Mouse (Mus musculus): ENCODE results near the gene Lmx1a.

Lmx1a gene

GRCm38 (mm10) chr1:167689232-167689261 lies at the start of gene Lmx1a:
TSS of gene Lmx1a (plus strand) at chr1:167689237.
- DNase-seq (ENCODE audit: low read depth, low spot score) = no peak

- peak; percentile 32 for DNase-seq (ENCODE audit: low read depth, low spot score)
Observed at GRCm38 (mm10) chr1:167644866-167645537, 44.0 kb upstream of the Lmx1a start.

GRCm38 (mm10) chr1:167648670-167649069 lies 40.4 kb upstream of the Lmx1a start:
- no peak for DNase-seq (ENCODE audit: low read depth, low spot score)

- no peak for DNase-seq (ENCODE audit: low read depth, low spot score)
Observed at GRCm38 (mm10) chr1:167649122-167649633, 39.9 kb upstream of the Lmx1a start.

- no peak for DNase-seq (ENCODE audit: low read depth, low spot score)
Observed at GRCm38 (mm10) chr1:167652336-167652735, 36.7 kb upstream of the Lmx1a start.

- no peak for DNase-seq (ENCODE audit: low read depth, low spot score)
Observed at GRCm38 (mm10) chr1:167659065-167659464, 30.0 kb upstream of the Lmx1a start.

- DNase-seq (ENCODE audit: low read depth, low spot score) = peak; percentile 70
Observed at GRCm38 (mm10) chr1:167660521-167661101, 28.4 kb upstream of the Lmx1a start.

GRCm38 (mm10) chr1:167661123-167661522 lies 27.9 kb upstream of the Lmx1a start:
- DNase-seq (ENCODE audit: low read depth, low spot score) = no peak

GRCm38 (mm10) chr1:167663136-167663535 lies 25.9 kb upstream of the Lmx1a start:
- DNase-seq (ENCODE audit: low read depth, low spot score) = no peak

GRCm38 (mm10) chr1:167669796-167670195 lies 19.2 kb upstream of the Lmx1a start:
- no peak for DNase-seq (ENCODE audit: low read depth, low spot score)

- no peak for DNase-seq (ENCODE audit: low read depth, low spot score)
Observed at GRCm38 (mm10) chr1:167672433-167672987, 16.5 kb upstream of the Lmx1a start.

GRCm38 (mm10) chr1:167679061-167679460 lies 10.0 kb upstream of the Lmx1a start:
- no peak for DNase-seq (ENCODE audit: low read depth, low spot score)

- DNase-seq (ENCODE audit: low read depth, low spot score) = no peak
Observed at GRCm38 (mm10) chr1:167688001-167688346, 1.1 kb upstream of the Lmx1a start.

GRCm38 (mm10) chr1:167688347-167689231 lies 448 bp upstream of the Lmx1a start:
- DNase-seq (ENCODE audit: low read depth, low spot score) = no peak

- no peak for DNase-seq (ENCODE audit: low read depth, low spot score)
Observed at GRCm38 (mm10) chr1:167689262-167690137, 463 bp downstream of the Lmx1a start.

- no peak for DNase-seq (ENCODE audit: low read depth, low spot score)
Observed at GRCm38 (mm10) chr1:167690138-167690710, 1.2 kb downstream of the Lmx1a start.

- no peak for DNase-seq (ENCODE audit: low read depth, low spot score)
Observed at GRCm38 (mm10) chr1:167690716-167691550, 1.9 kb downstream of the Lmx1a start.

GRCm38 (mm10) chr1:167691911-167692682 lies 3.1 kb downstream of the Lmx1a start:
- DNase-seq (ENCODE audit: low read depth, low spot score) = no peak

- no peak for DNase-seq (ENCODE audit: low read depth, low spot score)
Observed at GRCm38 (mm10) chr1:167692683-167693045, 3.6 kb downstream of the Lmx1a start.
